16 mouse cellular contexts compared by ENCODE assay signal in genomic region chr4:145836300-145836862, GRCm38 (mm10). TPM values are rescaled to one million over a fixed set of nuclear protein-coding genes. Genes with fewer than 3 reads are reported as not detected.
DNase-seq lines count a peak whose midpoint lies in the region; ATAC-seq and TF ChIP-seq lines count a peak whose summit lies in the region.
"Not testable (repeated sequence)": the region's sequence is repeated elsewhere in the genome, so short reads cannot be mapped to it uniquely, and the experiment has no call there.
"Had no signal": no experiment of that assay in that cellular context is flagged by ENCODE, and none has a peak within 500 bp of the region (broad histone marks: within the 10 kb centered on the region; RNA-seq: fewer than 3 reads in every experiment).

No protein-coding gene starts in this region.

- H3K4me1 ChIP-seq in ES-Bruce4 (ENCODE audit: control insufficient read depth, insufficient read depth, low read length); forebrain, embryonic 13.5 days; heart, embryonic 16.5 days (ENCODE audit: control insufficient read depth, insufficient read depth, low read length); intestine, embryonic 15.5 days (replicated peaks); limb, embryonic 15.5 days; neural tube, embryonic 11.5 days (ENCODE audit: control insufficient read depth, insufficient read depth, low read length); testis, adult 2 months (ENCODE audit: control insufficient read depth, insufficient read depth, low read length): not testable (repeated sequence)

- not testable (repeated sequence) for H3K36me3 ChIP-seq in ES-Bruce4 (ENCODE audit: control insufficient read depth, insufficient read depth, low read length, poor library complexity, severe bottlenecking); forebrain, embryonic 13.5 days (ENCODE audit: poor library complexity, severe bottlenecking); heart, embryonic 16.5 days (ENCODE audit: control insufficient read depth, insufficient read depth); intestine, embryonic 15.5 days; limb, embryonic 15.5 days; neural tube, embryonic 11.5 days (ENCODE audit: control insufficient read depth, insufficient read depth, low read length); testis, adult 2 months (ENCODE audit: control insufficient read depth, insufficient read depth, low read length)

- H3K9ac ChIP-seq in ES-Bruce4 (ENCODE audit: low read depth, poor library complexity, severe bottlenecking); forebrain, embryonic 13.5 days; heart, embryonic 16.5 days (ENCODE audit: low read length); intestine, embryonic 15.5 days; limb, embryonic 15.5 days; neural tube, embryonic 11.5 days (ENCODE audit: low read length): not testable (repeated sequence)

- peak; percentile 33; the same call in 1 of the 2 replicates for ATAC-seq in forebrain, embryonic 13.5 days
- ATAC-seq in heart, embryonic 16.5 days (replicated peaks; ENCODE audit: extremely low read depth, insufficient read depth, low FRiP score), result 0 out of 2 replicates have a peak, but pooled peaks have one; percentile 9
- ATAC-seq in intestine, embryonic 15.5 days, result peak; percentile 37
- peak; percentile 49 for ATAC-seq in limb, embryonic 15.5 days (ENCODE audit: insufficient number of reproducible peaks, low FRiP score, low TSS enrichment, low read depth)
- ATAC-seq in megakaryocyte, adult 5-6 weeks (ENCODE audit: poor library complexity, severe bottlenecking), result peak; percentile 31
- peak; percentile 33 for ATAC-seq in neural tube, embryonic 11.5 days (ENCODE audit: insufficient read depth, low FRiP score, low TSS enrichment)

- H3K4me2 ChIP-seq in forebrain, embryonic 13.5 days; heart, embryonic 16.5 days (ENCODE audit: low read depth, low read length); intestine, embryonic 15.5 days (replicated peaks); limb, embryonic 15.5 days; neural tube, embryonic 11.5 days (ENCODE audit: low read depth): not testable (repeated sequence)

- H3K27me3 ChIP-seq in ES-Bruce4 (ENCODE audit: control insufficient read depth, insufficient read depth, low read length, poor library complexity, severe bottlenecking); forebrain, embryonic 13.5 days; heart, embryonic 16.5 days (ENCODE audit: control insufficient read depth, insufficient read depth, low read length); intestine, embryonic 15.5 days (replicated peaks); limb, embryonic 15.5 days; neural tube, embryonic 11.5 days (ENCODE audit: control insufficient read depth, insufficient read depth, low read length); testis, adult 2 months (ENCODE audit: control insufficient read depth, insufficient read depth, low read length): not testable (repeated sequence)

- H3K9me3 ChIP-seq in ES-Bruce4 (replicated peaks; ENCODE audit: control insufficient read depth, insufficient read depth, low read length, poor library complexity, severe bottlenecking); intestine, embryonic 15.5 days; limb, embryonic 15.5 days; neural tube, embryonic 11.5 days (ENCODE audit: control insufficient read depth, low read length): not testable (repeated sequence)
- H3K9me3 ChIP-seq in forebrain, embryonic 13.5 days (replicated peaks), result peaks cover 11% of the 10 kb centered on the region
- peaks cover 11% of the 10 kb centered on the region for H3K9me3 ChIP-seq in heart, embryonic 16.5 days (replicated peaks; ENCODE audit: control insufficient read depth, low read length)

- H3K4me3 ChIP-seq in ES-Bruce4 (ENCODE audit: low read depth, low read length), result 0 out of 2 replicates have a peak overlapping the region, but pooled peaks have one; percentile 32
- H3K4me3 ChIP-seq in forebrain, embryonic 13.5 days; heart, embryonic 16.5 days (ENCODE audit: low read length); intestine, embryonic 15.5 days (replicated peaks); limb, embryonic 15.5 days; neural tube, embryonic 11.5 days (ENCODE audit: low read depth, low read length): not testable (repeated sequence)
- peak overlapping the region; percentile 63 for H3K4me3 ChIP-seq in testis, adult 2 months (ENCODE audit: control insufficient read depth, low read depth, low read length)

- not testable (repeated sequence) for TF ChIP-seq CTCF in ES-Bruce4 (IDR thresholded peaks at IDR 0.05; ENCODE audit: low read depth, low read length); testis, adult 2 months (IDR thresholded peaks at IDR 0.05; ENCODE audit: control insufficient read depth, insufficient read depth, insufficient replicate concordance, low read depth, low read length)

- H3K27ac ChIP-seq in ES-Bruce4 (ENCODE audit: insufficient read depth, low read length); forebrain, embryonic 13.5 days; heart, embryonic 16.5 days (ENCODE audit: low read length); intestine, embryonic 15.5 days; limb, embryonic 15.5 days; neural tube, embryonic 11.5 days (ENCODE audit: low read depth, low read length); testis, adult 2 months (ENCODE audit: control insufficient read depth, insufficient read depth, low read depth, low read length): not testable (repeated sequence)

- TF ChIP-seq EP300 in ES-Bruce4 (IDR thresholded peaks at IDR 0.05; ENCODE audit: insufficient read depth, low read depth, low read length), result not testable (repeated sequence)

- WGBS in forebrain, embryonic 13.5 days, result 88% methylated on average over 4 of the region's 18 CpGs
- 81% methylated on average over 5 of the region's 18 CpGs for WGBS in heart, embryonic 16.5 days
- WGBS in intestine, embryonic 15.5 days, result 84% methylated on average over 9 of the region's 18 CpGs
- WGBS in limb, embryonic 15.5 days, result 85% methylated on average over 11 of the region's 18 CpGs
- 72% methylated on average over 5 of the region's 18 CpGs for WGBS in neural tube, embryonic 11.5 days

- DNase-seq in neural tube, embryonic 11.5 days (ENCODE audit: low spot score), result not testable (repeated sequence)

- not testable (repeated sequence) for TF ChIP-seq POLR2A in ES-Bruce4 (IDR thresholded peaks at IDR 0.05; ENCODE audit: insufficient read depth, low read length); testis, adult 2 months (IDR thresholded peaks at IDR 0.05; ENCODE audit: control insufficient read depth, low read depth, low read length)

RNA-seq across cellular contexts. Expression of gene Zfp986, which starts 32.2 kb away (rescaled TPM):
- polyA plus RNA-seq in ES-Bruce4 (2011; ENCODE audit: insufficient read depth, insufficient read length, low read depth, missing spikeins), result 30.3 and 31.7 TPM in 2 replicates
- polyA plus RNA-seq in forebrain, embryonic 13.5 days (2015; fragmentation: Nextera tagmentation; extraction: Ambion mirVana), result not detected in 2 replicates
- polyA plus RNA-seq in heart, embryonic 16.5 days (2015; fragmentation: Nextera tagmentation; extraction: Ambion mirVana), result not detected in 2 replicates
- not detected in 2 replicates for polyA plus RNA-seq in intestine, embryonic 15.5 days (2015; fragmentation: Nextera tagmentation; extraction: Ambion mirVana)
- not detected in 2 replicates for polyA plus RNA-seq in limb, embryonic 15.5 days (2015; fragmentation: Nextera tagmentation; extraction: Ambion mirVana)
- not detected in 2 replicates for total RNA-seq in megakaryocyte, adult 5-6 weeks (2015)
- total RNA-seq in megakaryocyte, adult 5-6 weeks (2017), result not detected in 2 replicates
- not detected in 2 replicates for polyA plus RNA-seq in neural tube, embryonic 11.5 days (2014; fragmentation: Nextera tagmentation; extraction: Ambion mirVana)
- not detected in 2 replicates for polyA plus RNA-seq in testis, adult 2 months (2012; rRNA removed)
- total RNA-seq: adrenal gland, postnatal 4 days; CH12.LX; gastrocnemius, postnatal 10 days had no signal
- polyA plus RNA-seq: embryonic facial prominence, embryonic 12.5 days; heart, embryonic 10.5 days; inflammation-experienced regulatory T-cells, adult 6 months; midbrain, embryonic 12.5 days; thymus, postnatal 0 days had no signal

Comparison
In these comparisons a context has a peak if more than half of its experiments do, and no peak if none do; other contexts are left out.
1. RNA of gene Zfp986, which starts 32.2 kb away (polyA plus RNA-seq): 30.3 to 31.7 TPM in ES-Bruce4; not detected in testis, adult 2 months, not detected in forebrain, embryonic 13.5 days, not detected in heart, embryonic 16.5 days, not detected in intestine, embryonic 15.5 days, not detected in limb, embryonic 15.5 days and not detected in neural tube, embryonic 11.5 days; every median in the first group is over 10 times any median in the second.
2. Peak in every context shown above with its lines, with median percentiles within 50 percentile points of each other: ATAC-seq.